In the genomic region with DNA sequence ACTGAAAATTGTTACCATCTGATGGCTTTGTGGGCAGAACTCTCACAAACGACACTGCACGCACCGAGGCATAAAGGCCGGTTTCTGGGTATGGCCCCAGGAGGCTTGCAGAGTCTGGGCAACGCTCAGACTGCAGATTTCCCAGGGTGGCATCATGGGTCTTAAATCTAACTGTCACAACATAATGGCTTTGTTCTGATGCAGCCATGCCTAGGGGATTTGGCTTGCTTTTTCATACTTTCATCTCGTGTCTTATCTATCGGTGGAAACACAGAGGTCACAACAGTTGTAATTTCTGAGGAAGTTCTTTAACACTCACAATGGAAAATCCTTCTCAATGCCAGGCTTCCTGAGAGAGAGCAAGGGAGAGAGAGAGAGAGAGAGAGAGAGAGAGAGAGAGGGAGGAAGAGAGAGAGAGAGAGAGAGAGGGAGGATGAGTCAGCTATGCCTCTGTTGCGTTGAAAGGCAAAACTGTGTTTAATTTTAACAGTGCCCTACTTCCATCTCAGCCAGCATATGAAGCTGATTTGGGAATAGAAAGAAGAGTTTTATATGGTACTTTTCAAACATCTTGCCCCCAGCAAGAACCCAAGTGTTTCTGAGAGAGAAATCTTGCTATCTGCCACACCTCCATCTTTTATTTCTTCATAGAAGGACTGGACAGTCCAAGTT, we compare ENCODE assay signal across 20 mouse cellular contexts.
DNase-seq lines count a peak whose midpoint lies in the region; ATAC-seq and TF ChIP-seq lines count a peak whose summit lies in the region.
"Had no signal": no experiment of that assay in that cellular context is flagged by ENCODE, and none has a peak within 500 bp of the region (broad histone marks: within the 10 kb centered on the region; RNA-seq: fewer than 3 reads in every experiment).

No protein-coding gene starts in this region.

- no peak for TF ChIP-seq POLR2A in thymus, adult 2 months (IDR thresholded peaks at IDR 0.05; ENCODE audit: control insufficient read depth, extremely low read depth, insufficient read depth, low read length, poor library complexity)

- no peak for ATAC-seq in midbrain, embryonic 14.5 days (ENCODE audit: low FRiP score, low TSS enrichment)
- no peak for ATAC-seq in midbrain, embryonic 13.5 days
- no peak for ATAC-seq in embryonic facial prominence, embryonic 11.5 days (replicated peaks; ENCODE audit: insufficient number of reproducible peaks, low FRiP score, low TSS enrichment, low read depth)
- ATAC-seq: Patski had no signal

- no peaks in the 10 kb centered on the region for H3K9me3 ChIP-seq in midbrain, embryonic 14.5 days (ENCODE audit: control insufficient read depth, low read length)
- H3K9me3 ChIP-seq in midbrain, embryonic 13.5 days = no peaks in the 10 kb centered on the region
- no peaks in the 10 kb centered on the region for H3K9me3 ChIP-seq in embryonic facial prominence, embryonic 11.5 days (replicated peaks; ENCODE audit: control insufficient read depth, low read length)
- H3K9me3 ChIP-seq: hindbrain, embryonic 15.5 days; limb, embryonic 15.5 days had no signal

- H3K4me2 ChIP-seq in midbrain, embryonic 14.5 days (ENCODE audit: low read length) = no peak overlapping the region
- no peak overlapping the region for H3K4me2 ChIP-seq in midbrain, embryonic 13.5 days (replicated peaks)
- H3K4me2 ChIP-seq in embryonic facial prominence, embryonic 11.5 days (ENCODE audit: low read depth, low read length) = no peak overlapping the region
- H3K4me2 ChIP-seq: hindbrain, embryonic 15.5 days; limb, embryonic 15.5 days had no signal

- no peak overlapping the region for H3K27ac ChIP-seq in midbrain, embryonic 14.5 days (replicated peaks; ENCODE audit: low read depth, low read length)
- no peak overlapping the region for H3K27ac ChIP-seq in midbrain, embryonic 13.5 days
- no peak overlapping the region for H3K27ac ChIP-seq in embryonic facial prominence, embryonic 11.5 days (replicated peaks; ENCODE audit: low read depth, low read length)
- no peak overlapping the region for H3K27ac ChIP-seq in thymus, adult 2 months (ENCODE audit: control insufficient read depth, insufficient read depth, low read length)
- H3K27ac ChIP-seq: heart, adult 2 months; hindbrain, embryonic 15.5 days; layer of hippocampus, adult 2 months; limb, embryonic 15.5 days had no signal

- WGBS in midbrain, embryonic 14.5 days = 39% methylated on average over 8 of the region's 8 CpGs
- 47% methylated on average over 8 of the region's 8 CpGs for WGBS in midbrain, embryonic 13.5 days
- WGBS in embryonic facial prominence, embryonic 11.5 days = 37% methylated on average over 8 of the region's 8 CpGs
- WGBS in thymus, adult 2 months = 92% methylated on average over 8 of the region's 8 CpGs

- DNase-seq in embryo, embryonic 10 days (ENCODE audit: low spot score) = peak; percentile 9
- no peak for DNase-seq in embryo, embryonic 10.5 days (ENCODE audit: low spot score)
- peak; percentile 26 for DNase-seq in midbrain, embryonic 14.5 days
- peak; percentile 41 for DNase-seq in embryonic facial prominence, embryonic 11.5 days (ENCODE audit: low spot score)
- peak; percentile 84 for DNase-seq in retina, postnatal 1 day
- DNase-seq in thymus, adult 2 months = no peak
- DNase-seq in cerebellum, adult 11-12 months = no peak
- DNase-seq: cerebellum, adult 11 months; cerebellum, postnatal 36 days; gastrocnemius, postnatal 14 days; heart, adult 2 months; kidney, adult 11 months; kidney, postnatal 10 days; right cerebral cortex, postnatal 4 days; thymus, postnatal 4 days had no signal

- no peak overlapping the region for H3K9ac ChIP-seq in midbrain, embryonic 14.5 days (replicated peaks; ENCODE audit: low read length)
- H3K9ac ChIP-seq in midbrain, embryonic 13.5 days (replicated peaks) = no peak overlapping the region
- no peak overlapping the region for H3K9ac ChIP-seq in embryonic facial prominence, embryonic 11.5 days (replicated peaks; ENCODE audit: low read length)
- H3K9ac ChIP-seq: hindbrain, embryonic 15.5 days; limb, embryonic 15.5 days had no signal

- H3K27me3 ChIP-seq in midbrain, embryonic 14.5 days (ENCODE audit: control insufficient read depth, insufficient read depth, low read length) = no peaks in the 10 kb centered on the region
- no peaks in the 10 kb centered on the region for H3K27me3 ChIP-seq in midbrain, embryonic 13.5 days
- no peaks in the 10 kb centered on the region for H3K27me3 ChIP-seq in embryonic facial prominence, embryonic 11.5 days (ENCODE audit: control insufficient read depth, insufficient read depth, low read length)
- H3K27me3 ChIP-seq in thymus, adult 2 months (ENCODE audit: control insufficient read depth, insufficient read depth, low read length) = no peaks in the 10 kb centered on the region
- H3K27me3 ChIP-seq: hindbrain, embryonic 15.5 days; limb, embryonic 15.5 days; Patski had no signal

- H3K36me3 ChIP-seq in midbrain, embryonic 14.5 days (ENCODE audit: control insufficient read depth, insufficient read depth, low read length) = no peaks in the 10 kb centered on the region
- H3K36me3 ChIP-seq in midbrain, embryonic 13.5 days = no peaks in the 10 kb centered on the region
- H3K36me3 ChIP-seq in embryonic facial prominence, embryonic 11.5 days (replicated peaks; ENCODE audit: control insufficient read depth, insufficient read depth, low read depth, low read length) = no peaks in the 10 kb centered on the region
- H3K36me3 ChIP-seq in thymus, adult 2 months (ENCODE audit: control insufficient read depth, insufficient read depth, low read length) = no peaks in the 10 kb centered on the region
- H3K36me3 ChIP-seq: hindbrain, embryonic 15.5 days; limb, embryonic 15.5 days had no signal

- TF ChIP-seq CTCF in thymus, adult 2 months (IDR thresholded peaks at IDR 0.05; ENCODE audit: borderline replicate concordance, control insufficient read depth, extremely low read depth, insufficient read depth, low read length, poor library complexity) = no peak

- H3K4me1 ChIP-seq in midbrain, embryonic 14.5 days (ENCODE audit: control insufficient read depth, insufficient read depth, low read length) = 0 out of 2 replicates have a peak, but pooled peaks cover 4% of the 10 kb centered on the region
- peaks cover 17% of the 10 kb centered on the region for H3K4me1 ChIP-seq in midbrain, embryonic 13.5 days (replicated peaks)
- no peaks in the 10 kb centered on the region for H3K4me1 ChIP-seq in embryonic facial prominence, embryonic 11.5 days (ENCODE audit: control insufficient read depth, insufficient read depth, low read length)
- no peaks in the 10 kb centered on the region for H3K4me1 ChIP-seq in thymus, adult 2 months (replicated peaks; ENCODE audit: control insufficient read depth, insufficient read depth, low read length)
- H3K4me1 ChIP-seq: hindbrain, embryonic 15.5 days; limb, embryonic 15.5 days had no signal

- no peak overlapping the region for H3K4me3 ChIP-seq in midbrain, embryonic 14.5 days (replicated peaks; ENCODE audit: low read depth, low read length)
- H3K4me3 ChIP-seq in midbrain, embryonic 13.5 days (replicated peaks) = no peak overlapping the region
- H3K4me3 ChIP-seq in embryonic facial prominence, embryonic 11.5 days (ENCODE audit: low read depth, low read length) = no peak overlapping the region
- no peak overlapping the region for H3K4me3 ChIP-seq in thymus, adult 2 months (ENCODE audit: control insufficient read depth, insufficient read depth, low read length)
- H3K4me3 ChIP-seq: heart, adult 2 months; hindbrain, embryonic 15.5 days; layer of hippocampus, adult 2 months; limb, embryonic 15.5 days had no signal

Comparison
In these comparisons a context has a peak if more than half of its experiments do, and no peak if none do; other contexts are left out.
1. DNase-seq: peak in embryo, embryonic 10 days (single experiment), midbrain, embryonic 14.5 days (single experiment), embryonic facial prominence, embryonic 11.5 days (single experiment) and retina, postnatal 1 day (single experiment); none in embryo, embryonic 10.5 days (single experiment), thymus, adult 2 months (single experiment) and cerebellum, adult 11-12 months (single experiment).